Comparison of ENCODE assay signal across 8 mouse cellular contexts in the genomic region with DNA sequence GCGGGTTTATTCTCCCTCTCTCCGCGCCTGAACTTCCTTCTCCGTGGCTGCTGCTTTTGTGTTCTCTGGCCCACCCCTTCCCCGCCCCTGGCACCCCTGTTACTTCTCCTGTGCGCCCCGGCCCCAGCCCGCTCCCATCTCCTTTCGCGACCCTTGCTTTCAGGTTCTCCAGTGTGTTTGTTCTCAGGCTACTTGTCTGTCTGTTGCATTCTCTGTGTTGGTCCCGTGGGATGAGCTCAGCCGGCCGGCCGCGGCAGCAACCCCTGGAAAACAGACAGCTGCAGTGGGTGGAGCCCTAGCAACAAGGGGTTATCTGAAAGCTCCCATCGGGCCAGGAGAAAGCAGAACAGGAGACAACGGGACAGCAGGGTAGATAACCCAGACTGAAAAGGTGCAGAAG. TPM values are rescaled to one million over a fixed set of nuclear protein-coding genes. Genes with fewer than 3 reads are reported as not detected.
DNase-seq lines count a peak whose midpoint lies in the region; ATAC-seq and TF ChIP-seq lines count a peak whose summit lies in the region.
"Had no signal": no experiment of that assay in that cellular context is flagged by ENCODE, and none has a peak within 500 bp of the region (broad histone marks: within the 10 kb centered on the region; RNA-seq: fewer than 3 reads in every experiment).

No protein-coding gene starts in this region.

- H3K4me2 ChIP-seq in midbrain, embryonic 11.5 days = peak overlapping the region; percentile 41
- H3K4me2 ChIP-seq: liver, embryonic 13.5 days had no signal

- H3K4me3 ChIP-seq in cortical plate, adult 2 months (ENCODE audit: insufficient read depth, low read length) = no peak overlapping the region
- peak overlapping the region; percentile 20 for H3K4me3 ChIP-seq in midbrain, embryonic 11.5 days (ENCODE audit: low read depth, low read length)
- H3K4me3 ChIP-seq: liver, embryonic 13.5 days had no signal

- TF ChIP-seq POLR2A in cortical plate, adult 2 months (IDR thresholded peaks at IDR 0.05; ENCODE audit: extremely low read depth, insufficient read depth, low read length) = no peak

- H3K36me3 ChIP-seq in midbrain, embryonic 11.5 days (ENCODE audit: control insufficient read depth, insufficient read depth, low read length) = no peaks in the 10 kb centered on the region
- H3K36me3 ChIP-seq: liver, embryonic 13.5 days had no signal

- under 1% methylated on average over 17 of the region's 17 CpGs for WGBS in midbrain, embryonic 11.5 days

- peak; percentile 44; the same call in 1 of the 2 replicates for ATAC-seq in midbrain, embryonic 11.5 days (ENCODE audit: low FRiP score)

- H3K27me3 ChIP-seq in midbrain, embryonic 11.5 days (ENCODE audit: control insufficient read depth, insufficient read depth, low read length) = peaks cover 35% of the 10 kb centered on the region

- intact Hi-C loops in heart, postnatal 14 days (cut with DNase I) = no loop called here

- no peaks in the 10 kb centered on the region for H3K9me3 ChIP-seq in midbrain, embryonic 11.5 days (ENCODE audit: control insufficient read depth, low read length)
- H3K9me3 ChIP-seq: liver, embryonic 13.5 days had no signal

- peak overlapping the region; percentile 24; the same call in 1 of the 2 replicates for H3K9ac ChIP-seq in midbrain, embryonic 11.5 days (ENCODE audit: low read length)
- H3K9ac ChIP-seq: liver, embryonic 13.5 days had no signal

- peak; percentile 87 for DNase-seq in MN1 (ENCODE audit: low spot score)
- DNase-seq in heart, postnatal 14 days = peak; percentile 19 to 24
- DNase-seq in midbrain, embryonic 11.5 days (ENCODE audit: low spot score, missing footprints) = peak; percentile 91
- no peak for DNase-seq in adrenal gland, adult 2 months
- no peak for DNase-seq in gastrocnemius, postnatal 10 days
- no peak for DNase-seq in spleen, postnatal 36 days (ENCODE audit: low spot score in 2 of 2)
- DNase-seq: liver, embryonic 13.5 days had no signal

- no peak for TF ChIP-seq CTCF in cortical plate, adult 2 months (IDR thresholded peaks at IDR 0.05; ENCODE audit: extremely low read depth, insufficient read depth, low read length)

- H3K27ac ChIP-seq in cortical plate, adult 2 months (ENCODE audit: insufficient read depth, low read length) = 0 out of 2 replicates have a peak overlapping the region, but pooled peaks have one; percentile 42
- no peak overlapping the region for H3K27ac ChIP-seq in midbrain, embryonic 11.5 days (ENCODE audit: low read depth, low read length)
- H3K27ac ChIP-seq: liver, embryonic 13.5 days had no signal

- no peaks in the 10 kb centered on the region for H3K4me1 ChIP-seq in cortical plate, adult 2 months (ENCODE audit: control insufficient read depth, insufficient read depth, low read length)
- H3K4me1 ChIP-seq in midbrain, embryonic 11.5 days (ENCODE audit: control insufficient read depth, insufficient read depth, low read length) = peaks cover 11% of the 10 kb centered on the region
- H3K4me1 ChIP-seq: liver, embryonic 13.5 days had no signal

RNA-seq across cellular contexts. Expression of a gene that starts 21.4 kb away (rescaled TPM):
- polyA plus RNA-seq in cortical plate, adult 2 months (2012; rRNA removed) = 0.25 and 0.32 TPM in 2 replicates
- total RNA-seq in heart, postnatal 14 days (2021) = not detected
- not detected in 2 replicates for polyA plus RNA-seq in midbrain, embryonic 11.5 days (2014; fragmentation: Nextera tagmentation; extraction: Ambion mirVana)
- not detected for total RNA-seq in adrenal gland, adult 2 months (2021)
- polyA plus RNA-seq in adrenal gland, adult 2 months (2012; rRNA removed) = not detected in 2 replicates
- total RNA-seq in gastrocnemius, postnatal 10 days (2021) = not detected
- polyA plus RNA-seq: liver, embryonic 13.5 days had no signal

RNA-seq across cellular contexts. Expression of a gene that starts 25.1 kb away (rescaled TPM):
- polyA plus RNA-seq in cortical plate, adult 2 months (2012; rRNA removed) = 57.3 and 58.1 TPM in 2 replicates
- under 1 TPM; 0.60 to 0.63 TPM for total RNA-seq in heart, postnatal 14 days (2021)
- 10.8 TPM in 2 replicates for polyA plus RNA-seq in midbrain, embryonic 11.5 days (2014; fragmentation: Nextera tagmentation; extraction: Ambion mirVana)
- 10 to 100 TPM in 1 of 2 experiments, 1 to 10 TPM in 1; 8.4 to 12.7 TPM for total RNA-seq in adrenal gland, adult 2 months (2021)
- polyA plus RNA-seq in adrenal gland, adult 2 months (2012; rRNA removed) = 4.3 and 5.5 TPM in 2 replicates
- 1 to 10 TPM in 1 of 2 experiments, under 1 TPM in 1; 0.65 to 1.2 TPM for total RNA-seq in gastrocnemius, postnatal 10 days (2021)

Comparison
In these comparisons a context has a peak if more than half of its experiments do, and no peak if none do; other contexts are left out.
1. DNase-seq: peak in MN1 (single experiment), heart, postnatal 14 days (2 of 2) and midbrain, embryonic 11.5 days (single experiment); none in adrenal gland, adult 2 months (single experiment), gastrocnemius, postnatal 10 days (single experiment) and spleen, postnatal 36 days (0 of 2).
2. RNA of a gene that starts 25.1 kb away (total RNA-seq): 8.4 to 12.7 TPM in adrenal gland, adult 2 months; 0.65 to 1.2 TPM in gastrocnemius, postnatal 10 days and 0.60 to 0.63 TPM in heart, postnatal 14 days; every median in the first group is over 4 times any median in the second.